Mouse (Mus musculus) thymus, postnatal 4 days (tissue): ENCODE data around the gene Zcchc7.
"Not testable (repeated sequence)": the region's sequence is repeated elsewhere in the genome, so short reads cannot be mapped to it uniquely, and the experiment has no call there.

ENCODE experiments used
- DNase-seq: peaks from one replicate; pipeline ENCODE4 v3.0.0; 2021

The Zcchc7 gene

GRCm38 (mm10) chr4:44755553-44756133 is at the start of gene Zcchc7:
Gene Zcchc7 (plus strand): TSS chr4:44755877.
- DNase-seq, result no peak

GRCm38 (mm10) chr4:44705967-44706366 is 49.7 kb upstream of the Zcchc7 start:
- DNase-seq, result no peak

- no peak for DNase-seq
Measured at GRCm38 (mm10) chr4:44706865-44707264, 48.8 kb upstream of the Zcchc7 start.

- DNase-seq, result no peak
Measured at GRCm38 (mm10) chr4:44708311-44708710, 47.4 kb upstream of the Zcchc7 start.

- no peak for DNase-seq
Measured at GRCm38 (mm10) chr4:44709091-44709695, 46.5 kb upstream of the Zcchc7 start.

GRCm38 (mm10) chr4:44709740-44710700 is 45.7 kb upstream of the Zcchc7 start, which contains the start of gene Pax5:
Gene Pax5 (minus strand): TSS chr4:44710487.
- DNase-seq, result no peak

GRCm38 (mm10) chr4:44710701-44711097 is 45.0 kb upstream of the Zcchc7 start:
- DNase-seq, result no peak

GRCm38 (mm10) chr4:44711136-44711900 is 44.4 kb upstream of the Zcchc7 start:
- DNase-seq, result no peak

GRCm38 (mm10) chr4:44712051-44712700 is 43.5 kb upstream of the Zcchc7 start:
- no peak for DNase-seq

GRCm38 (mm10) chr4:44712786-44713553 is 42.7 kb upstream of the Zcchc7 start:
- DNase-seq, result no peak

GRCm38 (mm10) chr4:44713554-44714051 is 42.1 kb upstream of the Zcchc7 start:
- no peak for DNase-seq

GRCm38 (mm10) chr4:44714111-44714621 is 41.5 kb upstream of the Zcchc7 start:
- no peak for DNase-seq

- no peak for DNase-seq
Measured at GRCm38 (mm10) chr4:44715621-44716160, 40.0 kb upstream of the Zcchc7 start.

- DNase-seq, result no peak
Measured at GRCm38 (mm10) chr4:44716391-44716790, 39.3 kb upstream of the Zcchc7 start.

GRCm38 (mm10) chr4:44717676-44718075 is 38.0 kb upstream of the Zcchc7 start:
- DNase-seq, result no peak

- no peak for DNase-seq
Measured at GRCm38 (mm10) chr4:44720046-44720445, 35.6 kb upstream of the Zcchc7 start.

- DNase-seq, result no peak
Measured at GRCm38 (mm10) chr4:44721237-44721636, 34.4 kb upstream of the Zcchc7 start.

GRCm38 (mm10) chr4:44740471-44740870 is 15.2 kb upstream of the Zcchc7 start:
- no peak for DNase-seq

- peak; percentile 88 for DNase-seq
Measured at GRCm38 (mm10) chr4:44756134-44756951, 666 bp downstream of the Zcchc7 start.

GRCm38 (mm10) chr4:44757131-44757530 is 1.5 kb downstream of the Zcchc7 start:
- DNase-seq, result not testable (repeated sequence)
